Mouse (Mus musculus): ENCODE measurements at regions not wholly inside any gene's neighbourhood (a gene's known extent, or its start where the extent isn't known, plus 50 kb on each side); places are given as distances from the start of the nearest gene placed in this dataset.

DNA sequence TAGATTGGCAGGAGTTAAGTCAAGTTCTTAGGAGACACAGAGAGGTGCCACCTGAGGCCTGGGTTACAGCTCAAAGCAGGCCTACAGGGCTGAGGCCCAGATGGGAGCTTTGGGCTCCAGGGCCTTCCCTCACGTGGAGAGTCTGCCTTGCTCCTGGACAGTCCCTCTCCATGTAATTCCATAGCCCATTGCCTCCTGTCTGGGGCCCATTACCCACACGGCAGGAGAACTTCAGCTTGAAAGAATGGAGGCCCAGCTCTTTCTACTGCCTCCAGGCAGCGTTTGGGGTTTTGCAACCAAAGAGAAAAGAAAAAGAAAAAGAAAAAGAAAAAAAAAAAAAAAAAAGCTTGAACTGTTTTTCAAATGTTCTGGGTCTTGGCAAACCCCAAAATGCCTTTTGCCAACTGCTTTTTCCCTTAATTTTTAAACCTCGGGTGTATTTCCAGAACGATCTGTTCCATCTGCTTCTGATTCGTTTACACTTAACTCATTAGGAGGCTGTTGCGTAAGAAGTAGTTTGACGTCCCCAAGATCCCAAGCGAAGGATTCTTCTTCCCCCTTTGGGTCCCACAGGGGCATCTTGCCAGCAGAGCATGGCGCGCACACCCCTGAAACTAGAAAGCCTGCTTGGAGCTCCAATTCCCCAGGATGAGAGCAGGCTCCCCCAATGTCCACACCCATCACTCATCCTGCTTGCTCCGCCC is 165.4 kb upstream of the Zfp703 start:
- no peak for DNase-seq (ENCODE audit: low spot score)

DNA sequence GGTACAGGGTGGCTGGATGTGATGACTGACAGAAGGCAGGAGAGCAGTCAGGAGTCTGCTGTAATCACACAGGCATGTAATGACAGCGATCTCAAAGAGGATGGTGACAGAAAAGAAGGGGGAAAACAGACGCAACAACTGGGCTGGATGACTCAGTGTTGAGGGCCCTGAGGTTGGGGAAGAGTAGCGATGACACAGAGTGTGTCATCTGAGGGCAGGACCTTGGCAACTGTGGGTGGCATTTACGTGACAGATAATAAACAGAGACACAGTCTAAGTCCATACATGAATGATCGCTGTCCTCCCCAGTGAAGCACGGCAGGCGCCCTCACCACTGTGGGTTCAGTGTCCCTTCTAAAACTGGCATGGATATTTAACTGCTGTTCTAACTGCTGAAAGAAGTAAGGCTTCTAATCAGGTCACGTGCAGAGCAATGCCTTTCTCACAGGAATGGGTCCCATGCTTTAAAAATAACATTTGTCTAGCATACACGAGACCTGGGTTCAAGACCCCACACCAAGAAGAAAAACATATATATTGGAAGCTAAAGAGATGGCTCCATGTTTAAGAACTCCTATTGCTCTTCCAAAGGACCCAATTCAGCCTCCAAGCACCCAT is 163.8 kb upstream of the Zfp703 start:
- no peak for DNase-seq (ENCODE audit: low spot score)

DNA sequence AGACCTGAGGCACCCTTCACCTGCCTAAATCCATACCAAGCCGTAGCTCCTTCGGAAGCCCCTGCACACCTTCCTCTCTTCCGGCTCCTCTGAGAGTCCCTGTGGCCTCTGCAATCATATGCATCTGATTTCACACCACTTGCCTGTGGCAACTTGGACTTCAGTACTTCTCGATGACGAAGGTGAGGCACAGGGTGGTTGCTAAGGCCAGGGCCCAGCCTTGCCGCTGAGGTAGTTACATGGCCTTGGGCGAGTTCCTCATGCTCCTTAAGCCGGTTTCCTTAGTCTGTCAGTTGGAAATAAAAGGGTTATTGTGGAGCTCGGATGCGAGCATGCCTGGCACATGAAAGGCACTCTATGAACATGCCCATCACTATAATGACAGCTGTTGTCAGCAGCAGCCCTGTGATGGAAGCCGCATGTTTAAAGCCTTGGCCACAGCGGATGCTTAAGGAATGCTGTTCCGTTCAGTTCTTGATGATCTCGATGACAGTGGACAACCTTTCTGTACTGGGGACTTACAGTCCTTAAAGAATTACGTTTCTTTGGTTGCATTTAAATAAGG is 162.0 kb upstream of the Zfp703 start:
- no peak for DNase-seq (ENCODE audit: low spot score)

DNA sequence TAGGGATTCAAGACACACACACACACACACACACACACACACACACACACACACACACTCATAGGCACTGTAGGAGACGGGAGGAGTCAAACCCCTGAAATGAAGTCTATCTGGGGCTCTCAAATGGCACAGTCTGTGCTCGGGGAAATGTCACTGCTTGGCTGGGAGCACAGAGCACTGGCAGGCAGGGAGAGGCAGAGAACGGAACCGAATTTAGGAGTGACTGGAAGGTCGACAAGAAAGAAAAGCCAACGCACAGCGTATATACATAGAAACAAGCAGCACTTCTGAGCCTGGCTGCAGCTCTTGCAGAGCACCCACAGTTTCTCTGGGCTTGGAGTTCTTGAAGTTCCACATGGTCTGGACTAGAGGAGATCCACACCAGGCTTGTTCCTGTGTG is 160.1 kb upstream of the Zfp703 start:
- DNase-seq (ENCODE audit: low spot score) = no peak

DNA sequence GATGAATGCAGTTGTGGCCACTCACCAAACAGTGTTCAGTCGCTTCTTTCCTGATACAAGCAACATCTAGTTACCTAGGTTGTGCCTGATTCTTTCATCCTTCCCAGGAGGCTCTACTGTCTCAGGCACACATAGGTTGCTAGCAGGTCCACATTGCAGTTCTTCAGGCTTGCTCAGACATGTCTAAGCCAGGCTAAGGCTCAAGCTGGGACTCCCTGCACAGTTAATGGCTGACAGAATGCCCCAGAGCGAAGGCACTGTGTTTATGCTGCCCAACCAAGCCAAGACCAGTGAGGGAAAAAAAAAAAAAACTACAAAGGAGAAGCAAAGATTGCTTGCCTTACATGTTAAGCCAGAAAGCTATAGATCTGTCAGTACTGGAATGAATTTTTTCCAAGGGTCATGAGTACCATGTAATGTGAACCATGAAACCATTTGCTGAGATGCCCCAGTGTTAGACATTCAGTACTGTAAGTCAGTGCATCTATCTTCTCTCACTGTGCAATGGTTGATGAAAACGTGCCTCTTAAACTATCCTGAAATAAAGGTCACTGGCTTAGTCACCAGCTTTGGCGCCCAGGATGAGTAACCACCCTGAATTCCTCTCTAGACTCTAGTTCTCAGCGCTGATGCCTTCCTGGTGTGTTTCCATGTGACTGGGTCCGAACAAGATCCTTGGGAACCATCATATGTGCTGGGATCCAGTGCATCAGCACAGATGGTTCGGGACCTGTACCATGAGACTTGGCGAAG is 152.8 kb upstream of the Zfp703 start:
- no peak for DNase-seq (ENCODE audit: low spot score)

DNA sequence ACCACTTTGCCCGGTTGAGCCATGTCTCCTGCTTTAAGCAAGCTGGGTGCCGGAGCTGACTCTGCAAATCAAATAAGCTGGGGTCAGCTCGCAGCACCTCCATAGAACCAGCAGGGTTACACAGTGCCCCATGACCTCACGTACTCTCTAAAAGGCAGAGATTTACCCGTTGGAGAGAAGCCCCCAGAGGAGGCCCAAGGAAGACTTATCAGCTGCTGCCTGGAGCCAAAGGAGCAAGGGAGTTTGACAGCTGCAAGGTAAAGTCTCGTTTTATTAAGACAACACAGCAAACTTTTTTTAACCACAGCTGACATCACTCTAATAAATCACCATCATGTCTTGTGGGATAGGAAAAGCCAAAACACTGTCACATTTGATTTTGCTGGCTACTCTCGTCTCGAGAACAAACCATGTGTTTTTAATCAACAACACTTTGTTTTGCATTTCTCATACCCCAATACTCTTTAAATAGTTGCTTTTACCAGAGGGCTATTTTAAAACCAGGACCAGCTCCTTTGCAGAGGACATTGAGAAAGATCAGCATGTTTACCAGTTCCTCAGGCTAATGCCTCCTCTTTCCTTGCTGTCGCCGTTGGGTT is 148.7 kb upstream of the Zfp703 start:
- no peak for DNase-seq (ENCODE audit: low spot score)

DNA sequence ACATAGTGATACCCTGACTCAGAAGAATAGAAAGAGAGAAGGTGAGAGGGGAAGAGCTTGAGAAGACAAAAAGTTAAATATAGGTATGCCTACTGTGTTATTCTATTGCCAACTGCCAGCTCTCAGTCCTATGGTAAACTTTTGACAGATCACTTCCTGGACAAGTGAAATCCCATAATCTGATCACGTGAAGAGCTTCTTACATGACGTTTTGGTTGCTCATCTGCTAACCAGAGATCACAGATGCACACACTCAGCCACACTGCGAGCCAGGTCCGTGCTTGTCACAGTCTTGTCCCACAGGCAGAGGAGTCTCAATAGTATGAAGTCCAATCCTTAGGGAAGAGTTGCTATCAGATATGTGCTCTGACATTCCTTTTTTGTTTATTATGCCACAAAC is 147.8 kb upstream of the Zfp703 start:
- DNase-seq (ENCODE audit: low spot score) = no peak

DNA sequence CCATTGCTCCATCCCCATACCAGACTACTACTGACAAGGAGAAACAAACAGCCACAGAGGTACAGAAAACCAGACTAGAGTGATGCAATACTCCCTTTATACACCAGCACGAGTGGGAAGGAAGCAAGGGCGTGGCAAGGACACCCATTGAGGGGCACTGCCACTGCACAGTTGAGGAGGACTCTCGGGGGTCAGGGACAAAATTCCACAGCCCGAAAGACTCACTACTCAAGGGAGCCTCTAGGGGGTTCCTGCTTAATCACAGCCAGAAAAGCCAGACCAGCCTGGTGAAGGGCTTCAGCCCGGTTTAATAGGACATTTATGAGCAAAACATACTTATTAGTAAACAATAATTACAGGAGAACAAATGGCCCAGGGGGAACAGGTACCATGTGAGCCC is 146.0 kb upstream of the Zfp703 start:
- no peak for DNase-seq (ENCODE audit: low spot score)

DNA sequence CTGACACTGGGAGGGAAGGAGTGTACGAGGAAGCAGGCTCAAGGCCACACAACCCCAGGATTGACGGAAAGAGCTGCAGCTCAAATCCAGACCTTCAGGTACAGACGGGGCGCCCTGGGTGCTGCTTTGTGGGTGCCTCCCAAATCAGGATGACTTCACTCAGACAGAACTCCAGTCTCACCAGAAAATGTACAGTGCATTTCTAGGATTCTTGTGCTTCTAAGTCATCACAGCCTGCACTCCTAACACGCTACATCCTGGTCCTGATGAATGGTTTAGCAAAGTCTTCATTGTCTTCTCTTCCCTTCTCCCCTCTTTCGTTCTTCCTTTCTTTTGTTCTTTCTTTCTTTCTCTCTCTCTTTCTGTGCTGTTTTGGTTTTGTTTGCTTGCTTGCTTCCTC is 145.3 kb upstream of the Zfp703 start:
- no peak for DNase-seq (ENCODE audit: low spot score)

DNA sequence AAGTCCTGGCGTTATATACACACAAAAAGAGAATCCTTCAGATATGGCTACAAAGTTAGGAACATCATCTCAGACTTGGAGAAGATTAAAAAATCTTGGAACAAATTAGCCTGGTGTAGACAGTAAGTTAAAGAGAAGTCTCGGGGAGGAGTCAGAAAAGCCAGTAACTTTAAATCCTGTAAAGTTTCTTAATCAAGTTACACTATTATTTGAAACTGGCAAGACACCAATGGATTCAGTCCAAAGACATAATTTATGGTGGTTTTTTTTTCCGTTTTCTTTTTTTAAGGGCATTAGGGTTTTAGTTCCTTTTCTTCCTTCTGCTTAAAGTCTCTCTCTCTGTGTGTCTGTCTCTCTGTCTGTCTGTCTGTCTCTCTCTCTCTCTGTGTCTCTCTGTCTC is 144.6 kb upstream of the Zfp703 start:
- DNase-seq (ENCODE audit: low spot score) = no peak

DNA sequence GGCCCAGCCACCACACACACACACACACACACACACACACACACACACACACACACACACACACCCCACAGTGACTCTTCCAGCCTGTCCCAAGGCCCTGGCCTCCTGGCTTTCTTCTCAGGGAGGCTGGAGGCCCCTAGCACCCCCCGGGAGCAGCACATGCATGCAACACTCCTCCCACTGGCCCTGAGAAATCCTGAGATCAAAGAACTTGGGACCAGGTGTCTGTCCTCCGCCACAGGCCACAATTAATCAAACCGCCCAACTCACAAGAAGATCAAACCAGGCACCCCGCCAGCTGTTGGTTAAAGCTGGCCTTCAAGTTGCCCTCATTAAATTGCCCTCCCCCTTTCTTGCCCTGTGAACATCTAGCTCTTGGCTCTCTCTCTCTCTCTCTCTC is 143.8 kb upstream of the Zfp703 start:
- no peak for DNase-seq (ENCODE audit: low spot score)

DNA sequence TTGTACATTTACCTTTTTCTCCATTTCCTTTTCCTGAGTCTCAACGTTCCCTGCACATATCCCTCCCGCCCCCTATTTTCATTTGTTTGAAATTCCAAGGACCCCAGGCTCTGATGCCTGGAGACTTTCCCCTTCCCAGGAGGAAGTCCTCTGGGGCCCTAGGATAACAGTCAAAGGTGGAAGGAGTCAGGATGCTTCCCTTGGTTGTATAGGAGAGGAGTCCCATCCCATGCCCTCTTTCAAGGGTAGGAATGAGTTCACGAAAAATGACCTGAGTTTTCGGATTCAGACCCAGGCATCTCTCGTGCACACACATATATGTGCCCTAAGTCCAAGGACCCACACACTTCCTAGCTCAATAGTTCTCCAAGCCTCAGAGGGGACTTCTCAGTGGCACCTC is 143.3 kb upstream of the Zfp703 start:
- no peak for DNase-seq (ENCODE audit: low spot score)

DNA sequence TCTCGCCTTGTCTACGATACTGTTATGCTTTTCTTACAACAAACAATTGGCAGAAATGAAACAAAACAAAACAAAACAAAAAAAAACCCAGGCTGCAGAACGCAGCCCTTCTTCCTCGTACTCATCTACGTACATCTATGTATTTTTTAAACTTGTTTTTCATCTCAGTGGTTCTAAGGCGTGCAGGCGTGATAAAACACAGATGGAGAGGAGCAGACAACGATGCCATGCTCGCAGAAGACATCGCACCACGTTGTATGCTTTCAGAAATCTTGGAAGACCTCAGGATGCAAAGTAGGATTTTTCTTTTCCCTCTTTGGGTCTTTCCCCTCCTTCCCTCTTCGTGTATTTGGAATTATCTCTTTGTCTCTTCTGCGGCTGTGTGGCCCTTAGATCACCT is 142.5 kb upstream of the Zfp703 start:
- DNase-seq (ENCODE audit: low spot score) = no peak

DNA sequence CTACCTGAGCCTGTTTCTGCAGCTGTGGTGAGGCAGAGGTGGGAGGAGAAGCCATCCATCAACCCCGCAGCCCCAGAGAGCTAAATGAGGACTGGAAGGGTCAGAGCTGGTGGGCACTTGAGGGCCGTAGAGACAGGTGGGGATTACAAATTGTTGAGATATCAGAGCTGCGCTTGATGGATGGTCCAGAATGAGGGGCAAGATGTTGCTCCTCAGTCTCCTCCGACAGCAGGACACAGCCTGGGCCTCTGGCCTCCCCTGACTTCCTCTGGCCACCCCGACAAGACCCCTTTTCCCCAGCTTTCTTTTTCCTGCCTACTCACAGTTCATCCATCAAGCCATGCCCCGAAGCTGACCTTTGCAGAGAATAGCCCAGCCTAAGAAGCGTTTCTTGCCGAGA is 142.0 kb upstream of the Zfp703 start:
- no peak for DNase-seq (ENCODE audit: low spot score)

DNA sequence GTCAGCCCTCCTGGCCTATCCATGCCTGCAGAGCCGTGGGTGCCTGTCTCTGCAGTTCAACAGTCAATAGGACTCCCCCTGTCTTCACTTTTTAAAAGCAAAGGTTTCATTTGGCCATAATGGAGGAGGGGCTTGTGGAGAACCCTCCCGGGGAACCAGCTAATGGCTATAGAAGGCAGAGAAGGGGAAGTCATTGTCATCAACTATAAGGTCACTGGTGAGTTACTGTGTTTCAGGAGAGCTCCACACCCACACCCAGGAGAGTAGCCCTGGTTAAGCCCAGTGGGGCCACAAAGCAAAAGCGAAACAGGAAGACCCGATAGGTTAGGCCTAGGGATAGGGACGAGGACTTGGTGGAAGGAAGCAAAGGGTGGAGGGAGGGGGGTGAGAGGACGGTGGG is 141.5 kb upstream of the Zfp703 start:
- DNase-seq (ENCODE audit: low spot score) = no peak

DNA sequence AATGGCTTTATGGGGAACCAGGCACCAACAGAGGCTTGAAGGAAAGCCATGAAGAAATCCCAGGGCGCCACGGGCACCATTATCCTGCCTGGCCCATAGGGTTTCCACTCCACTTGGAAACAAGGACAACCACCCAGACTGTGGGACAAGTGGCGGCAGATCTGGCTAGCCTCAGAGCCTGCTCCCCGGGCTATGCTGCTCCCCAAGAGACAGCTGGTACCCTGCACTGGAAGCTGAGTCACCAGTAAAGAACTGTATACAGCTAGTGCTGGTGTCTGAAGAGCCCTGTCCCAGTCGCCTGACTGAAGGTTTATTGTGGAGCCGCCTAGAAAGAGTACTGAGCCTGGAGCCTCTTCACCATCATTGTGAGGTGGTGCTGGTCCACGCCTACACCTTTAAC is 140.6 kb upstream of the Zfp703 start:
- DNase-seq (ENCODE audit: low spot score) = no peak

DNA sequence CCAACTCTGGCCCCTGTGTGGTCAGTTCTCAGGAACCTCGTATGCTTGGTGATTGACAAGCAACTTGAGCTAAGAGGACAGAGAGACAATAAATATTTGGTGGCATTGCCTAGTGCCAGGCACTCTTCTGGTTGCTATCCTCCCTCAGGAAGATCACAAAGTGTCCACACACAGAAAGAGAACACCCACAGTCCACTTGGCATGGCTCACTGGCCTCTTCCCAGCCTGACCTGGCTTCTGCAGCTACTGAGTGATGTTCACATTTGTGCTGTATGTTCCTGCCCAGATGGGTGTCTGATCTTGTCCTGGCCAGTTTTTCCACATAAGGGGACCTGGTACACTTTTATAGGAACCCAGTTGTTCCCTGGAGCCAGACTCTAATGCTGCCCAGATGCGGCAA is 136.8 kb upstream of the Zfp703 start:
- no peak for DNase-seq (ENCODE audit: low spot score)

DNA sequence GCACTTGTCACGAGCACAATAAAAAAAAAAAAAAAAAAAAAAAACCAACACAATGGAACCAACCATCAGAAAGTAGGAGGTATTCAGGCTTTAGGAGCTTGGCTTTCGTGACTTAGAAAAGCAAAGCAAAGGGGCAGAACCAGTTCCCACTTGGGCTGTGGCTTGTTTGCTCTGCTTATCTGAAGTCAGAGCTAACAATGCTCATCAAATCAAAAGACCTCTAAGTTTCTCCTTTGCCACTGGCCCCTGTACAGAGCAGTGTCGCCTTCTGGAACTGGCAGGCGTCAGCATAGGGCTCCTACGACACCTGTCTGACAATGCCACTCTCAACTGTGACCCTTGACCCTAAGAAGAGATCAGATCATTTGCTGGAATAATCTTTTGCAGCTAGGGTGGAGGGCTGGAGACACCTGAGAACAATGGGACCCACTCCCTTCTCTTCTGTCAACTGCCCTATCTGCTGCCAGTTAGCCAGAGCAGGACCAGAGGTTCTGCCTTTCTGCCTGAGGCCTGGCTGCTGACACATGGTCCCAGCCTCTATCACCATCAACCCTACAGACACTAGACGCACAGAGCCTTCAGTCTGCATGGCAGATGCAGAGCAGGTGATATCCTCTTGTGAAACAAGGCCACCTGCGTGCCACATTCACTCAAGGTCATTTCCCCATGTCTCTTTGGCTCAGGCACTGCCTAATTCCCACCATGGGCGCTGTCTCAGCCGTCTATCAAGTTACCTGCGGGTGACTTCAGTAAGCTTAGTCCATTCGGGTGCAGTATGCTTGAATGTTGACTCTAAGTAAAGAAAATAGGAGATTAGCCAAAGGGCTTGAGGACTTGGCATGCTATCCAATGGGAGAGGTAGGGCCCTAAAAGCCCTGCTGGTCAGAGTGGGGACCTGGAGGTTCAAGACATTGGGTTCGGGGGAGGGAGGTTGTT is 136.1 kb upstream of the Zfp703 start:
- no peak for DNase-seq (ENCODE audit: low spot score)

DNA sequence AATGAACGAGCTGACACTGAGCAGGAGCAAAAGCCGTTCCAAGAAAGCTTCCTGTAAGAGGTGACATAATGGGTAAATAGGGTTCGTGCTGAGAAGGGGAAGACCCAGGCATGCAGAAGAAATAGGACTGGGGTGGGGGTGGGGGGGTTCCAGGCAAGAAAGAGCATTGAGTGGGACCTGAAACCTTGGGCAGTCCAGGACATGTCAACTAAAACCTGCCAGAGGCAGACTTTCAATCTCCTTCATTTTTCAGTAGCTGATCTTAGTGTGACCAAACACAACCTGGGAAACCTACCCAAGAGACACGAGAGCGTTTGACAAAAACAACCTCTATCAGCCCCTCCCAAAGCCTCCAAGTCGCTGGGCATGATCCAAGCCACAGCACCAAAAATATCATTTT is 133.4 kb upstream of the Zfp703 start:
- DNase-seq (ENCODE audit: low spot score) = no peak

DNA sequence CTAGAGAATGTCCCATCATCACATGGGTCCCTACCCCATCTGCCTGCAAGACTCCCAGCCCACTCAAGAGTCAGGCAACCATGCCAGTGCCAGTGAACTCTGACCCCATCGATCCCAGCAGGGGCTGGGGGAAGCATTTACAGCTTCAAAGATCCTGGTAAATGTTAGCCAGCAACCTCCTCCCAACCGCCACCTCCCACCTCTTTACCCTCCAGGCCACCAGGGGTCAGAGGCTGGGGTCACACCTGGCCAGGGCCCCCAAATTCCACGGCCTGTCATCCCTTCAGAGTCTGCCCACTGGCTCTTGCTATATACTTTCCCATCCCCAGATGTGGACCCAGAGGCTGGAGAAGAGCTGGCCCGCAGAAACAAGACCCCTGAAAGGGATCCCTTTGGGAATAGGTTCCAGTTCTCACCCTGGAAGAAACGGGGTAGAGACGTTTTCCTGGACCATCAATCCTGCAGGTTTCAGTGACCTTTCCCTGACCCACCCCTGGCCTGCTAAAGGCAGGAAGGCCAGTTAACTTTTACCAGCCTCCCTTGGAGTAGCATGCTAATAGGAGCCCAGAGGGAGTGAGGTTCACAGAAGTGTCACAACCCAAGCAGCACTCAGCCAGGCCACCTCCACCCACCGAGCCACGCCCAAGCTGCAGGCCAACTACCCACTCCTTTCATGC is 132.9 kb upstream of the Zfp703 start:
- no peak for DNase-seq (ENCODE audit: low spot score)

DNA sequence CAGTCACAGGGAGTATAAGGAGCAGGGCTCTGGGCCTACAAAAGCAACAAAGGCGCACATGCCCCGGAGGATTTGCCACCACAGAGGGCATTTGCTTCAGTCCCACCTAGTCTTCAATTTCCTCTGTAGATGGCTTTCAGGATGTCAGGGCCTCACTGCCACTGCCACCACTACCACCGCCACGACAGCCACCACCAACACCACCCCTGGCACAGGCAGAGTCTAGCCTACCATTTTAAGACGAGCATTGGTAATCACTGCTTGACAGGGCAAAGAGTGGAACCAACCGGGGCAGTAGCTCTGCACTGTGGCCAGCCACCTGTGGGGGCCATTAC is 132.3 kb upstream of the Zfp703 start:
- DNase-seq (ENCODE audit: low spot score) = no peak
